Mouse (Mus musculus): ENCODE measurements around the gene Atpif1.

Atpif1 gene

GRCm38 (mm10) chr4:132527917-132528522 lies 5.4 kb downstream of the Atpif1 start:
- peak; percentile 91 for DNase-seq (ENCODE audit: extremely low read depth, low read depth)

GRCm38 (mm10) chr4:132526678-132527077 lies 6.8 kb downstream of the Atpif1 start:
- no peak for DNase-seq (ENCODE audit: extremely low read depth, low read depth)

GRCm38 (mm10) chr4:132524808-132525207 lies 8.7 kb downstream of the Atpif1 start:
- no peak for DNase-seq (ENCODE audit: extremely low read depth, low read depth)

GRCm38 (mm10) chr4:132524321-132524741 lies 9.1 kb downstream of the Atpif1 start:
- no peak for DNase-seq (ENCODE audit: extremely low read depth, low read depth)

- no peak for DNase-seq (ENCODE audit: extremely low read depth, low read depth)
Measured at GRCm38 (mm10) chr4:132519188-132519587, 14.3 kb downstream of the Atpif1 start.

- no peak for DNase-seq (ENCODE audit: extremely low read depth, low read depth)
Measured at GRCm38 (mm10) chr4:132518066-132518465, 15.4 kb downstream of the Atpif1 start.

GRCm38 (mm10) chr4:132515369-132516155 lies 17.9 kb downstream of the Atpif1 start:
- peak; percentile 99 for DNase-seq (ENCODE audit: extremely low read depth, low read depth)

- peak; percentile 70 for DNase-seq (ENCODE audit: extremely low read depth, low read depth)
Measured at GRCm38 (mm10) chr4:132514555-132515135, 18.8 kb downstream of the Atpif1 start.

GRCm38 (mm10) chr4:132513395-132514273 lies 19.8 kb downstream of the Atpif1 start:
- DNase-seq (ENCODE audit: extremely low read depth, low read depth): peak; percentile 78

GRCm38 (mm10) chr4:132512080-132512479 lies 21.4 kb downstream of the Atpif1 start:
- DNase-seq (ENCODE audit: extremely low read depth, low read depth): no peak

GRCm38 (mm10) chr4:132510352-132510798 lies 23.1 kb downstream of the Atpif1 start, which contains the start of gene Sesn2:
Gene Sesn2 (minus strand): TSS chr4:132510501.
- peak; percentile 95 for DNase-seq (ENCODE audit: extremely low read depth, low read depth)

GRCm38 (mm10) chr4:132509621-132510296 lies 23.7 kb downstream of the Atpif1 start:
- DNase-seq (ENCODE audit: extremely low read depth, low read depth): no peak

GRCm38 (mm10) chr4:132507210-132507609 lies 26.2 kb downstream of the Atpif1 start:
- DNase-seq (ENCODE audit: extremely low read depth, low read depth): no peak

- DNase-seq (ENCODE audit: extremely low read depth, low read depth): no peak
Measured at GRCm38 (mm10) chr4:132506250-132506649, 27.2 kb downstream of the Atpif1 start.

GRCm38 (mm10) chr4:132505800-132506199 lies 27.7 kb downstream of the Atpif1 start:
- DNase-seq (ENCODE audit: extremely low read depth, low read depth): no peak

GRCm38 (mm10) chr4:132505034-132505738 lies 28.3 kb downstream of the Atpif1 start:
- DNase-seq (ENCODE audit: extremely low read depth, low read depth): no peak

- no peak for DNase-seq (ENCODE audit: extremely low read depth, low read depth)
Measured at GRCm38 (mm10) chr4:132503344-132503743, 30.1 kb downstream of the Atpif1 start.

- peak; percentile 54 for DNase-seq (ENCODE audit: extremely low read depth, low read depth)
Measured at GRCm38 (mm10) chr4:132501639-132502038, 31.8 kb downstream of the Atpif1 start.

GRCm38 (mm10) chr4:132494271-132494918 lies 39.1 kb downstream of the Atpif1 start:
- DNase-seq (ENCODE audit: extremely low read depth, low read depth): no peak

All from MEL-GATA-1-ER (cell line).